Mouse (Mus musculus) layer of hippocampus, adult 2 months (tissue): ENCODE data around the gene Klhl15. TPM values are rescaled to one million over a fixed set of nuclear protein-coding genes. Genes with fewer than 3 reads are reported as not detected.
"Not testable (repeated sequence)": the region's sequence is repeated elsewhere in the genome, so short reads cannot be mapped to it uniquely, and the experiment has no call there.

Experiments used
- DNase-seq, 2 experiments: peaks; one replicate each; pipeline ENCODE4 v3.0.0; 2022; ENCODE audit warnings: low spot score in 2 of 2
- H3K27ac ChIP-seq: fragments of 200-600 bp; 2 replicates; pipeline ENCODE4 v1.8.1; 2022
- H3K4me3 ChIP-seq: fragments of 200-600 bp; 2 replicates; pipeline ENCODE4 v1.8.1; 2022; ENCODE audit warnings: mild to moderate bottlenecking
- CTCF ChIP-seq: fragments of 200-600 bp; conservative IDR thresholded peaks from 2 replicates; pipeline ENCODE4 v1.8.1; 2022; ENCODE audit warnings: antibody characterized with exemption, mild to moderate bottlenecking, moderate library complexity
- long read RNA-seq, 2 experiments: library from polyadenylated mRNA; stranded (forward); transcript quantifications; one replicate each; pipeline ENCODE4 v2.0.0; 2021; ENCODE audit warnings: borderline mapping rate in 2 of 2
- total RNA-seq, 2 experiments: library from RNA; stranded (reverse); gene quantifications; 2 replicates each; pipeline ENCODE4 v1.2.3; 2021

The Klhl15 gene
- 10 to 100 TPM; 25.9 to 26.7 TPM for total RNA-seq
- long read RNA-seq, experiment 1, partial matches to known transcripts = 3 of 7 reads
- long read RNA-seq, experiment 1, other reads (novel, unspliced or antisense) = 3 of 7 reads
- long read RNA-seq, experiment 2, partial matches to known transcripts = 1 of 7 reads
- long read RNA-seq, experiment 2, other reads (novel, unspliced or antisense) = 3 of 7 reads

GRCm38 (mm10) chrX:94234532-94235189 is at the start of gene Klhl15:
Klhl15 (plus strand) TSS chrX:94234599.
- DNase-seq = peak; percentile 73 to 75
- H3K4me3 ChIP-seq = peak within 1 kb of the TSS; percentile 69
- peak within 1 kb of the TSS; percentile 93 for H3K27ac ChIP-seq
- peak; percentile 67 for TF ChIP-seq CTCF

DNA sequence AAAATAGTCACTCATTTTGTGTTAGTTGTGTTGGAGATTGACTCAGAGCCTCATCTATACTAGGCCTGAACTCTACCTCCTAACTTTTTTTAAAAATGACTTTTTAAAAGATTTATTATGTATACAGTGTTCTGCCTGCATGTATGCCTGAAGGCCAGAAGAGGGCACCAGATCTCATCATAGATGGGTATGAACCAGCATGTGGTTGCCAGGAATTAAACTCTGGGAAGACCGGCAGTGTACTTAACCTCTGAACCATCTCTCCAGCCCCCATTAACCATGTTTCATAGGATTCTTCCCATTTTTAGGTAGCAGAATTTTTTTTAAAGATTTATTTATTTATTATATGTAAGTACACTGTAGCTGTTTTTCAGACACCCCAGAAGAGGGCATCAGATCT is 49.2 kb upstream of the Klhl15 start:
- no peak for DNase-seq
- no peak overlapping the region for H3K4me3 ChIP-seq
- peak; percentile 68 for TF ChIP-seq CTCF
- no peak overlapping the region for H3K27ac ChIP-seq

DNA sequence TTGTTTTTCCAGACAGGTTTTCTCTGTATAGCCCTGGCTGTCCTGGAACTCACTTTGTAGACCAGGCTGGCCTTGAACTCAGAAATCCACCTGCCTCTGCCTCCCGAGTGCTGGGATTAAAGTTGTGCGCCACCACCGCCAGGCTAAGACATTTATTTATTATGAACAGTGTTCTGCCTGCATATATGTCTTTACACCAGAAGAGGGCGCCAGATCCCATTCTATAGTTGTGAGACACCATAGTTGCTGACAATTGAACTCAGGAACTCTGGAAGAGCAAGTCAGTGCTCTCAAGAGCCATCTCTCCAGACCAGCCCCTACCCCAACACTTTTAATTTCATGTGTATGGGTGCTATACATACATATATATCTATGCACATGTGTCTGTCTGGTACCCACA is 40.5 kb upstream of the Klhl15 start:
- DNase-seq, H3K27ac ChIP-seq, H3K4me3 ChIP-seq: not testable (repeated sequence)
- peak; percentile 69 for TF ChIP-seq CTCF

- Histone ChIP-seq H3K27ac (no peak overlapping the region), H3K4me3 (no peak overlapping the region)
- peak; percentile 62 for TF ChIP-seq CTCF
- no peak for DNase-seq
These were observed 36.6 kb upstream of the Klhl15 start for GRCm38 (mm10) chrX:94197789-94198188.

GRCm38 (mm10) chrX:94212264-94212596 is 22.2 kb upstream of the Klhl15 start:
- Histone ChIP-seq H3K27ac (peak overlapping the region; percentile 98), H3K4me3 (peak overlapping the region; percentile 74)
- DNase-seq = no peak
- no peak for TF ChIP-seq CTCF

DNA sequence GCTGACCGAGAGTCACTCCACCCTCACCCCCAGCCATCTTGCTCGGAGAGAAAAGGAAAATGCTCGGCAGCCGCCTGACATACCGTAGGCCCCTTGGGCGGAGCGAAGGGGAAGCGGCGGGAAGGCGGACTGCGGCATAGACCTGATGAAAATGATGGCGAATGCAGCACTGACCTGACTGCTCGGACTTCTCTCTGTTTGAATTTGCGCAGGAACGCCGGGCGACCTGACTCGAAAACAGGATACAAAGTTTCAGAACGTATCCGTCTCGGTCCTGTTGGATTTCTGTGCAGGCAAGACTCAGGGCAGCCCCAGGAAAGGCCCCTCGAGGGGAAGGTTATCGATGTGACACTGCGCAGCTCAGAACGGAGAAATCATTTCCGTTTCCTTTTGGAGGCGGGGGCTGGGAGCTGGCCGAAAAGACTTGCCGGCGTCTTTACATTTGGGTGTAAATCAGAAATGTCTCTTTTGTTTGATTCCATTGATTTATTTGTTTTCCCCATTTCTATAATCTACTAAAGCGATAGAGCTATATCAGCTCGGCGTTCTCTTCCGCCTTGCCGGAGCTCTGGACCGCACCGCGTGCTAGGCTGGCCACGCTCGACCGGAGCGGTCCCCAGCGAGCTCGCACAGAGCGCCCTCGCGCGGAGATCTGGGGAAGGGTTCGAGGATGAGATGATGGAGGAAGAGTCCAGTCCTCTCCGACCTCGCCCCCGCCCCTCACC is 21.6 kb upstream of the Klhl15 start, which contains the start of gene Eif2s3x:
Gene Eif2s3x (minus strand): TSS at position 266 of the 725 bp plus-strand sequence.
- Histone ChIP-seq H3K27ac (peak within 1 kb of the TSS; percentile 98), H3K4me3 (peak within 1 kb of the TSS; percentile 74)
- peak; percentile 78 to 86 for DNase-seq
- TF ChIP-seq CTCF = peak; percentile 83

DNA sequence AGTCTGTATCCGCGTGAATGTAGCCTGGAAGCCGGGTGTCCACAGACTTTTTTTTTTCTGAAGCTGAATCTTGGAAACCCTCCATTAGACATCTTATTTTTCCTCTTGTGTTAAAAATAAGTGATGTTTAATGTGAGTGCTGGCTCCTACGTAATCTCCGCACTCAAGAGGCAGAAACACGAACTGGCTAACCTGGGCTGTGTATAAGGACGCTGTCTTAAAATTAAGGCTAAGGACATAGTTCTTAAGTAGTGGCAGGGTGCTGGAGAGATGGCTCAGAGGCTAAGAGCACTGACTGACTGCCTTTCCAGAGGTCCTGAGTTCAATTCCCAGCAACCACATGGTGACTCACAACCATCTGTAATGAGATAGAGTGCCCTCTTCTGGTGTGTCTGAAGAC is 21.0 kb upstream of the Klhl15 start:
- peak overlapping the region; percentile 74 for H3K4me3 ChIP-seq
- peak overlapping the region; percentile 98 for H3K27ac ChIP-seq
- TF ChIP-seq CTCF = no peak
- peak in 1 of 2 experiments; percentile 10 for DNase-seq

- DNase-seq = no peak
- no peak for TF ChIP-seq CTCF
- no peak overlapping the region for H3K27ac ChIP-seq
- no peak overlapping the region; the same call in 1 of the 2 replicates for H3K4me3 ChIP-seq
These were observed 967 bp upstream of the Klhl15 start for GRCm38 (mm10) chrX:94233432-94233831.

- TF ChIP-seq CTCF = no peak
- H3K27ac ChIP-seq = peak overlapping the region; percentile 93
- DNase-seq = no peak
- H3K4me3 ChIP-seq = peak overlapping the region; percentile 69
These were observed 365 bp upstream of the Klhl15 start for GRCm38 (mm10) chrX:94233936-94234531.

GRCm38 (mm10) chrX:94235190-94235555 is 774 bp downstream of the Klhl15 start:
- peak overlapping the region; percentile 93 for H3K27ac ChIP-seq
- DNase-seq = no peak
- no peak for TF ChIP-seq CTCF
- H3K4me3 ChIP-seq = peak overlapping the region; percentile 69

DNA sequence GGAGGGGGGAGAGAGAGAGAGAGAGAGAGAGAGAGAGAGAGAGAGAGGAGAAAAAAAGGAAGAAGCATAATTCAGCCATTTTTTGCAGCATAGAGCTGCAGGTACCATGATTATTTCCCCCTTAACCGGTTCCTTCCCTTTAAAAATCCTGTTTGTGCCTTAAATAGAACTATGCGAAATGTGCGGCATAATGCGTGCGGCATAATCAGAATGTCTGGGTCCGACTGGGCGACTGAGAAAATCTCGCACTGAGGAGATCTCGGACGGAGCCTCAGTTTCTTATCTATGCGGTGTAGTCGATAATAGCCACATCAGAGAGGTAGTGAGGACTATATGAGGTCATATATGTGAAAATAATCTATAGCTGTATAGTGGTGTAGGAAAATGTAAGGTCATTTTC is 1.2 kb downstream of the Klhl15 start:
- Histone ChIP-seq H3K27ac (peak overlapping the region; percentile 93), H3K4me3 (peak overlapping the region; percentile 69)
- no peak for DNase-seq
- no peak for TF ChIP-seq CTCF

- no peak overlapping the region for H3K4me3 ChIP-seq
- peak in 1 of 2 experiments; percentile 23 for DNase-seq
- peak; percentile 78 for TF ChIP-seq CTCF
These were observed 54.5 kb downstream of the Klhl15 start for GRCm38 (mm10) chrX:94288923-94289322.

DNA sequence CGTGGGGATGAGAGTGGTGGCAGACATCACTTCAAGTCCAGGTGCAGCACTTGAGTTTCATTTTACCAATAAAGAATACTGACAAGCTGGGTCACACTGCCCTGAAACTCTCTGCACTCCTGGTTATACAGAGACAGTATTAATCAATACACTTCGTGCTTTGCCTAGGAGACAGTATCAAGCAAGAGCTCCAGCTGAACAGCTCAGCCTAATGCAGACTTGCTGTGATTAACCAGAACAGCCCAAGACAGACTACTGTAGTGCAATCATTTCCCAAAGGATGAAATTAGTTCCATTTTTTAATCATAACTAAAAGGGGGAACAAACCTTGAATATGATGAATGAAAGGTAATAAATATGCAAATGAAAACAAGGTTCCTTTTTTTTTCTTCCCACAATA is 68.5 kb downstream of the Klhl15 start:
- no peak overlapping the region for H3K27ac ChIP-seq
- no peak for DNase-seq
- TF ChIP-seq CTCF = no peak
- H3K4me3 ChIP-seq = no peak overlapping the region

More at GRCm38 (mm10) chrX:94288923-94289322, 54.5 kb downstream of the Klhl15 start:
- no peak overlapping the region for H3K27ac ChIP-seq
